Mouse (Mus musculus) megakaryocyte, embryonic 14.5 days (primary cell): ENCODE results near the gene 4930432M17Rik.

ENCODE experiments used
- FLI1 ChIP-seq: IDR thresholded peaks from 2 replicates; pipeline ENCODE4 v1.6.1; 2012; ENCODE audit warnings: low read length, inconsistent platforms, mixed read lengths
- GATA1 ChIP-seq: IDR thresholded peaks from 3 replicates; pipeline ENCODE4 v1.6.1; 2012; ENCODE audit warnings: mixed read lengths, low read length, inconsistent platforms, borderline replicate concordance

- no peak for TF ChIP-seq GATA1
- TF ChIP-seq FLI1: no peak
Measured at GRCm38 (mm10) chr3:121687741-121688140, 17.2 kb downstream of the 4930432M17Rik start.
